12 mouse cellular contexts compared by ENCODE assay signal in genomic region chr4:62941961-62942892, GRCm38 (mm10). TPM values are rescaled to one million over a fixed set of nuclear protein-coding genes. Genes with fewer than 3 reads are reported as not detected.
A peak's percentile ranks its signal among the peaks of the same experiment; 100 is the strongest.
DNase-seq lines count a peak whose midpoint lies in the region; ATAC-seq lines count a peak whose summit lies in the region.
"Had no signal": no experiment of that assay in that cellular context is flagged by ENCODE, and none has a peak within 500 bp of the region (broad histone marks: within the 10 kb centered on the region; RNA-seq: fewer than 3 reads in every experiment).

No protein-coding gene starts in this region.

- peak; percentile 57; the same call in 1 of the 2 replicates for ATAC-seq in heart, embryonic 12.5 days (ENCODE audit: insufficient number of reproducible peaks, low FRiP score)
- ATAC-seq in erythroid progenitor cell, adult 5-6 weeks (replicated peaks; ENCODE audit: low FRiP score, poor library complexity, severe bottlenecking), result no peak

- H3K27me3 ChIP-seq in heart, embryonic 12.5 days (replicated peaks), result no peaks in the 10 kb centered on the region
- H3K27me3 ChIP-seq in limb, embryonic 10.5 days (ENCODE audit: low read depth, poor library complexity, severe bottlenecking), result no peaks in the 10 kb centered on the region
- H3K27me3 ChIP-seq: neural tube, embryonic 12.5 days had no signal

- no peaks in the 10 kb centered on the region for H3K9me3 ChIP-seq in heart, embryonic 12.5 days (replicated peaks)
- H3K9me3 ChIP-seq in limb, embryonic 10.5 days (replicated peaks), result no peaks in the 10 kb centered on the region
- H3K9me3 ChIP-seq: heart, embryonic 10.5 days; neural tube, embryonic 12.5 days had no signal

- no peak overlapping the region for H3K4me2 ChIP-seq in heart, embryonic 12.5 days
- H3K4me2 ChIP-seq: neural tube, embryonic 12.5 days had no signal

- H3K9ac ChIP-seq in heart, embryonic 12.5 days, result no peak overlapping the region
- H3K9ac ChIP-seq: neural tube, embryonic 12.5 days had no signal

- no peak for DNase-seq in heart, adult 9 months (ENCODE audit: low spot score in 2 of 2)
- DNase-seq in layer of hippocampus, postnatal 10 days (ENCODE audit: low spot score in 2 of 2), result peak; percentile 14 to 27
- DNase-seq in layer of hippocampus, postnatal 25 days (ENCODE audit: extremely low spot score in 1 of 2, low spot score in 1 of 2), result no peak
- DNase-seq in brain, adult 2 months (ENCODE audit: low read depth, low spot score), result peak; percentile 19
- DNase-seq in limb, embryonic 10.5 days (ENCODE audit: low spot score), result peak; percentile 7
- DNase-seq in adrenal gland, adult 2 months, result no peak
- DNase-seq: kidney, postnatal 25 days; right cerebral cortex, postnatal 14 days had no signal

- no peaks in the 10 kb centered on the region for H3K36me3 ChIP-seq in heart, embryonic 12.5 days
- H3K36me3 ChIP-seq in limb, embryonic 10.5 days, result no peaks in the 10 kb centered on the region
- H3K36me3 ChIP-seq: heart, embryonic 10.5 days; neural tube, embryonic 12.5 days had no signal

- no peak overlapping the region for H3K27ac ChIP-seq in heart, embryonic 12.5 days (ENCODE audit: poor library complexity, severe bottlenecking)
- no peak overlapping the region for H3K27ac ChIP-seq in limb, embryonic 10.5 days
- H3K27ac ChIP-seq: heart, embryonic 10.5 days; neural tube, embryonic 12.5 days had no signal

- WGBS in heart, embryonic 12.5 days, result 47% methylated on average over 14 of the region's 14 CpGs
- WGBS in limb, embryonic 10.5 days, result 74% methylated on average over 14 of the region's 14 CpGs

- H3K4me1 ChIP-seq in heart, embryonic 12.5 days (replicated peaks), result peaks cover 12% of the 10 kb centered on the region
- H3K4me1 ChIP-seq in limb, embryonic 10.5 days, result no peaks in the 10 kb centered on the region
- H3K4me1 ChIP-seq: heart, embryonic 10.5 days; neural tube, embryonic 12.5 days had no signal

- H3K4me3 ChIP-seq in heart, embryonic 12.5 days, result no peak overlapping the region
- H3K4me3 ChIP-seq in limb, embryonic 10.5 days, result no peak overlapping the region
- H3K4me3 ChIP-seq: heart, embryonic 10.5 days; neural tube, embryonic 12.5 days had no signal

RNA-seq across cellular contexts. Expression of gene Zfp618, which starts 23.1 kb away (rescaled TPM):
- 11.5 and 13.3 TPM in 2 replicates for polyA plus RNA-seq in heart, embryonic 12.5 days (2016; fragmentation: Nextera tagmentation; extraction: Ambion mirVana)
- 1 to 10 TPM; 5.3 to 7.0 TPM for total RNA-seq in layer of hippocampus, postnatal 10 days (2021)
- 1 to 10 TPM; 2.5 to 3.4 TPM for total RNA-seq in layer of hippocampus, postnatal 25 days (2021)
- polyA plus RNA-seq in limb, embryonic 10.5 days (2016; fragmentation: Nextera tagmentation; extraction: Ambion mirVana), result 23.7 and 35.7 TPM in 2 replicates
- total RNA-seq in erythroid progenitor cell, adult 5-6 weeks (2015; ENCODE audit: low replicate concordance), result not detected in 2 replicates
- not detected in 2 replicates for total RNA-seq in erythroid progenitor cell, adult 5-6 weeks (2017; ENCODE audit: low replicate concordance)
- 1 to 10 TPM; 2.2 to 4.9 TPM for total RNA-seq in adrenal gland, adult 2 months (2021)
- polyA plus RNA-seq in adrenal gland, adult 2 months (2012; rRNA removed), result 2.5 TPM in 2 replicates

Comparison
In these comparisons a context has a peak if more than half of its experiments do, and no peak if none do; other contexts are left out.
1. DNase-seq: peak in layer of hippocampus, postnatal 10 days (2 of 2), brain, adult 2 months (single experiment) and limb, embryonic 10.5 days (single experiment); none in heart, adult 9 months (0 of 2), layer of hippocampus, postnatal 25 days (0 of 2) and adrenal gland, adult 2 months (single experiment).